Mouse (Mus musculus): ENCODE results near the gene Aldh3b1.
"Not testable (repeated sequence)": the region's sequence is repeated elsewhere in the genome, so short reads cannot be mapped to it uniquely, and the experiment has no call there.

Aldh3b1 gene

GRCm38 (mm10) chr19:3929211-3929941 lies at the start of gene Aldh3b1:
Gene Aldh3b1, minus strand, starts transcription at chr19:3929808.
- peak; percentile 94 for DNase-seq (ENCODE audit: low spot score)

GRCm38 (mm10) chr19:3975866-3976265 lies 46.3 kb upstream of the Aldh3b1 start:
- DNase-seq (ENCODE audit: low spot score): no peak

GRCm38 (mm10) chr19:3974608-3975007 lies 45.0 kb upstream of the Aldh3b1 start:
- not testable (repeated sequence) for DNase-seq (ENCODE audit: low spot score)

GRCm38 (mm10) chr19:3972229-3972628 lies 42.6 kb upstream of the Aldh3b1 start, which contains the start of gene Aldh3b2:
Gene Aldh3b2, plus strand, starts transcription at chr19:3972328.
- peak; percentile 47 for DNase-seq (ENCODE audit: low spot score)

GRCm38 (mm10) chr19:3967258-3967657 lies 37.6 kb upstream of the Aldh3b1 start:
- no peak for DNase-seq (ENCODE audit: low spot score)

GRCm38 (mm10) chr19:3966330-3967075 lies 36.9 kb upstream of the Aldh3b1 start:
- no peak for DNase-seq (ENCODE audit: low spot score)

GRCm38 (mm10) chr19:3964030-3964429 lies 34.4 kb upstream of the Aldh3b1 start:
- no peak for DNase-seq (ENCODE audit: low spot score)

- no peak for DNase-seq (ENCODE audit: low spot score)
Observed at GRCm38 (mm10) chr19:3962469-3962868, 32.9 kb upstream of the Aldh3b1 start.

GRCm38 (mm10) chr19:3961805-3962204 lies 32.2 kb upstream of the Aldh3b1 start:
- DNase-seq (ENCODE audit: low spot score): not testable (repeated sequence)

- no peak for DNase-seq (ENCODE audit: low spot score)
Observed at GRCm38 (mm10) chr19:3960211-3960610, 30.6 kb upstream of the Aldh3b1 start.

- DNase-seq (ENCODE audit: low spot score): no peak
Observed at GRCm38 (mm10) chr19:3959030-3959429, 29.4 kb upstream of the Aldh3b1 start.

- no peak for DNase-seq (ENCODE audit: low spot score)
Observed at GRCm38 (mm10) chr19:3958470-3958869, 28.9 kb upstream of the Aldh3b1 start, which contains the start of gene Aldh3b3. Gene Aldh3b3, plus strand, starts transcription at chr19:3958645.

GRCm38 (mm10) chr19:3957296-3958036 lies 27.9 kb upstream of the Aldh3b1 start:
- not testable (repeated sequence) for DNase-seq (ENCODE audit: low spot score)

GRCm38 (mm10) chr19:3955804-3956203 lies 26.2 kb upstream of the Aldh3b1 start:
- DNase-seq (ENCODE audit: low spot score): no peak

GRCm38 (mm10) chr19:3955033-3955432 lies 25.4 kb upstream of the Aldh3b1 start:
- DNase-seq (ENCODE audit: low spot score): no peak

GRCm38 (mm10) chr19:3952099-3952498 lies 22.5 kb upstream of the Aldh3b1 start:
- DNase-seq (ENCODE audit: low spot score): no peak

GRCm38 (mm10) chr19:3951461-3951860 lies 21.9 kb upstream of the Aldh3b1 start:
- DNase-seq (ENCODE audit: low spot score): no peak

- DNase-seq (ENCODE audit: low spot score): no peak
Observed at GRCm38 (mm10) chr19:3950331-3950730, 20.7 kb upstream of the Aldh3b1 start.

- no peak for DNase-seq (ENCODE audit: low spot score)
Observed at GRCm38 (mm10) chr19:3948546-3948945, 18.9 kb upstream of the Aldh3b1 start.

GRCm38 (mm10) chr19:3947813-3948212 lies 18.2 kb upstream of the Aldh3b1 start:
- DNase-seq (ENCODE audit: low spot score): no peak

- DNase-seq (ENCODE audit: low spot score): peak; percentile 78
Observed at GRCm38 (mm10) chr19:3946715-3947114, 17.1 kb upstream of the Aldh3b1 start.

GRCm38 (mm10) chr19:3945872-3946564 lies 16.4 kb upstream of the Aldh3b1 start:
- no peak for DNase-seq (ENCODE audit: low spot score)
